Mouse (Mus musculus) C3H10T1/2 (cell line): Measurements from ENCODE around the gene Usp18. TPM values are rescaled to one million over a fixed set of nuclear protein-coding genes. Genes with fewer than 3 reads are reported as not detected.

Experiments used
- polyA plus RNA-seq, 2 experiments: library from polyadenylated mRNA; unstranded; fragments of >200 nt; fragmentation: generic; extraction: Trizol; gene quantifications; one replicate each; pipeline ENCODE4 v1.2.1; 2012; ENCODE audit warnings: missing spikeins in 2 of 2

Usp18 gene
- polyA plus RNA-seq, result 1 to 10 TPM in 1 of 2 experiments, under 1 TPM in 1; 0.06 to 3.4 TPM

DNA sequence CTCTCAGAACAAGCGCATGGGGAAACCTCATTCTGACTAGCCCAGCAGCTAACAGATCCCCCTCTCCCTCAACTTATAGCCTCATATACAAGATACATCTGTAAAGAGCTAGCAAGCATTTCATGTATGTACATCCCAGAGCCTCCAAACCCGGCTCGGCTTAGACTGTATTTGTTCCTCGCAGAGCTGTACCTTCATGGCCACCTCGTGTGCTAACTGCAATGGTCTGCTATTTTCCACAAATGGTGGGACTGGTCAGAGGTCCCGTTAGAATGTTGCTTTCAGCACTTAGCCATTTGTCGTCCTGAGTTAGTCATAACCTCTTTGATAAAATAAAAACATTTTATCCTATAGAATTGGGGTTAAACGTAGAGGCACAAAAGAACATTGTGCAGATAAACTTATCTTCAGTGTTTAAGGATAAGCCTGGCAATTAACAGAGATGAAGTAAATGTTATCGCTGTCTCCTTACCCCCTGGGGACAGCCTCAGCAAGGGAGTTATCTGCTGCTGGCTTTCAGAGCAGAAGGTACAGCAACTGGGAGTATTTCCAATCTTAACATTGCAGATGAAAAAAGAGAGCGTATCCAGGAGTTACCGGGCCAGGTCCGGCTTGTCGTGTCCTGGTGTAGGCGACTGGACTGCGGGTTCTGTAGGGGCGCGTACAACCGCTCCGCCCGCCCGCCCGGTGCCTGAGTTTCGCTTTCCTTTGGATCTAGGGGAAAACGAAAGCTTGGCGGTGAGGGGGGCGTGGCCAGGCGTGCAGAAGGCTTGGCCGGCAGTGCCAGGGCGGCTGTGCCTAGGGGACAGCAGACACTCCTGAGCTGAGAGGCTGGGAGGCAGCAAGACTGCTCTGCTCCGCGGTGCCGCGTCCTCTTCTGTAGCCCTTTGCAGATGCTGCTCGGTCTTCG lies at the start of gene Usp18:
Usp18 (plus strand) TSS at position 780 of the 910 bp plus-strand sequence.

GRCm38 (mm10) chr6:121210149-121210925 lies 35.4 kb upstream of the Usp18 start, which contains the start of gene Tuba8:
Tuba8 (plus strand) TSS chr6:121210696.

GRCm38 (mm10) chr6:121299954-121300353 lies 54.2 kb downstream of the Usp18 start, which contains the start of gene Slc6a13:
Slc6a13 (plus strand) TSS chr6:121300227.

Other genes starting within 250 kb of the Usp18 start
- 10 to 100 TPM in 1 of 2 experiments, 1 to 10 TPM in 1; 2.7 to 11.9 TPM for gene Mical3, start 114.9 kb upstream of the Usp18 start, polyA plus RNA-seq
- gene Pex26, start 62.2 kb upstream of the Usp18 start, polyA plus RNA-seq, result 1 to 10 TPM in 1 of 2 experiments, under 1 TPM in 1; 0.60 to 5.0 TPM
- gene Tuba8, start 35.2 kb upstream of the Usp18 start, polyA plus RNA-seq, result under 1 TPM in 1 of 2 experiments, not detected in 1; 0.02 TPM
- not detected for gene Slc6a13, start 54.3 kb downstream of the Usp18 start, polyA plus RNA-seq
- not detected for gene Slc6a12, start 97.2 kb downstream of the Usp18 start, polyA plus RNA-seq
- gene Iqsec3, start 227.8 kb downstream of the Usp18 start, polyA plus RNA-seq, result not detected